Mouse (Mus musculus): Measurements from ENCODE around the gene Kmt2d. TPM values are rescaled to one million over a fixed set of nuclear protein-coding genes. Genes with fewer than 3 reads are reported as not detected.

The Kmt2d gene
- polyA plus RNA-seq, 1 experiment: 267 TPM

- whole genome bisulfite sequencing: 21% methylated on average over 3 of the region's 3 CpGs
- no peak overlapping the region for H3K4me3 ChIP-seq (ENCODE audit: insufficient read depth, low read depth, low read length)
- no peak for TF ChIP-seq POLR2A (IDR thresholded peaks at IDR 0.05; ENCODE audit: insufficient read depth, low read depth, low read length)
- TF ChIP-seq CTCF (IDR thresholded peaks at IDR 0.05; ENCODE audit: insufficient read depth, low read depth, low read length): no peak
- no peak overlapping the region for H3K27ac ChIP-seq (ENCODE audit: insufficient read depth, low read depth, low read length)
- no peaks in the 10 kb centered on the region for H3K4me1 ChIP-seq (ENCODE audit: control insufficient read depth, insufficient read depth, low read length)
Measured at GRCm38 (mm10) chr15:98877331-98877730, 6.3 kb upstream of the Kmt2d start.

GRCm38 (mm10) chr15:98871916-98872888, 1.2 kb upstream of the Kmt2d start:
- Histone ChIP-seq H3K4me3 (ENCODE audit: insufficient read depth, low read depth, low read length) (peak overlapping the region; percentile 96), H3K27ac (ENCODE audit: insufficient read depth, low read depth, low read length) (peak overlapping the region; percentile 100), H3K4me1 (ENCODE audit: control insufficient read depth, insufficient read depth, low read length) (peaks cover 17% of the 10 kb centered on the region)
- TF ChIP-seq CTCF (IDR thresholded peaks at IDR 0.05; ENCODE audit: insufficient read depth, low read depth, low read length) (peak; percentile 44; the same call in 1 of the 2 replicates), POLR2A (IDR thresholded peaks at IDR 0.05; ENCODE audit: insufficient read depth, low read depth, low read length) (0 out of 2 replicates have a peak, but pooled peaks have one; percentile 49)
- under 1% methylated on average over 51 of the region's 51 CpGs for WGBS

DNA sequence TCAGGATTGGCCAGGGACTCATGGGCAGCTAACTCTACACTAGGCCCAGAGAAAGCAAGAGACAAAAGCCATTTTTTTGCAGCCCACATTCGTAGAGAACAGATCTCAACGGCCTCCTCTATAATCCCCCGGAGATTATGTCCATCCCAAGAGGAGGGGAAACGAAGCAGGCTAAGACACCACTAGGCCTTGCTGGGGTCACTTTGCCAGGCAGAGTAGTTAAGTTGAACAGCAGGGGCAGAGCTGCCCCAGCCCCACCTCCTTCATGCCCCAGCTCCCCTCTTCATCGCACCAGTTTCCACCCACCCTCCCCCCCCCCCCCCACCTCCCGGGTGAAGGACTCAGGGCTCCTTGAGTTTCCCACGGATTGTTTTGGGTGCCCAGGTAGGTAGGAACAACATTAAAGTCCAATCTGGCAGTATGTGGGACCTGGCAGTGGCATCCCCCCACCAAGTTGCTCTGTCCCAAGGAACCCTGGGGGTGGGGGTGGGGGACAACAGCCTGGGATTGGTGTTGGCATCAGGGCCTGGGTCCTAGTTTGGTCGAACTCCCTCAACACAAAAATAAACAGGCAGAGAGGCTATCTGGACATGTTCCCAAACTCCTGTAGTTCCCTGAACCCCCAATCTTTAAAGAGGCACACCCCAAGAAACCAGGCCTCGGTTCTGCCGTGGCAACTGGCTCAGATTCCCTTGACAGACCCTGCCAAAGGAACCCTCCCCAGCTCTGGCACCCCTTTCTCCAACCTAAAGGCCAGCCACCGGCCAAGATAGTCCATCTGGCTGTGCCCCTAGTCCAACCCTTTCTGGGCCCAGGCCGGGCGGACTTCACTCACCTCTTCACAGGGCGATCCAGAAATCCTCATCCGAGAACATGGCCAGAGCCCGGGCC, 580 bp downstream of the Kmt2d start:
- TF ChIP-seq CTCF (IDR thresholded peaks at IDR 0.05; ENCODE audit: insufficient read depth, low read depth, low read length) (no peak), POLR2A (IDR thresholded peaks at IDR 0.05; ENCODE audit: insufficient read depth, low read depth, low read length) (no peak)
- Histone ChIP-seq H3K4me3 (ENCODE audit: insufficient read depth, low read depth, low read length) (peak overlapping the region; percentile 96), H3K27ac (ENCODE audit: insufficient read depth, low read depth, low read length) (peak overlapping the region; percentile 42; the same call in 1 of the 2 replicates), H3K4me1 (ENCODE audit: control insufficient read depth, insufficient read depth, low read length) (peaks cover 18% of the 10 kb centered on the region)
- WGBS: under 1% methylated on average over 16 of the region's 16 CpGs

GRCm38 (mm10) chr15:98869342-98870178, 1.4 kb downstream of the Kmt2d start:
- TF ChIP-seq CTCF (IDR thresholded peaks at IDR 0.05; ENCODE audit: insufficient read depth, low read depth, low read length): no peak
- no peak for TF ChIP-seq POLR2A (IDR thresholded peaks at IDR 0.05; ENCODE audit: insufficient read depth, low read depth, low read length)
- H3K27ac ChIP-seq (ENCODE audit: insufficient read depth, low read depth, low read length): no peak overlapping the region
- WGBS: under 1% methylated on average over 8 of the region's 8 CpGs
- H3K4me3 ChIP-seq (ENCODE audit: insufficient read depth, low read depth, low read length): peak overlapping the region; percentile 96
- peaks cover 18% of the 10 kb centered on the region for H3K4me1 ChIP-seq (ENCODE audit: control insufficient read depth, insufficient read depth, low read length)

GRCm38 (mm10) chr15:98868346-98869063, 2.5 kb downstream of the Kmt2d start:
- no peak overlapping the region for H3K27ac ChIP-seq (ENCODE audit: insufficient read depth, low read depth, low read length)
- peak overlapping the region; percentile 22 for H3K4me3 ChIP-seq (ENCODE audit: insufficient read depth, low read depth, low read length)
- 12% methylated on average over 11 of the region's 11 CpGs for WGBS
- peaks cover 18% of the 10 kb centered on the region for H3K4me1 ChIP-seq (ENCODE audit: control insufficient read depth, insufficient read depth, low read length)
- TF ChIP-seq POLR2A (IDR thresholded peaks at IDR 0.05; ENCODE audit: insufficient read depth, low read depth, low read length): no peak
- no peak for TF ChIP-seq CTCF (IDR thresholded peaks at IDR 0.05; ENCODE audit: insufficient read depth, low read depth, low read length)

DNA sequence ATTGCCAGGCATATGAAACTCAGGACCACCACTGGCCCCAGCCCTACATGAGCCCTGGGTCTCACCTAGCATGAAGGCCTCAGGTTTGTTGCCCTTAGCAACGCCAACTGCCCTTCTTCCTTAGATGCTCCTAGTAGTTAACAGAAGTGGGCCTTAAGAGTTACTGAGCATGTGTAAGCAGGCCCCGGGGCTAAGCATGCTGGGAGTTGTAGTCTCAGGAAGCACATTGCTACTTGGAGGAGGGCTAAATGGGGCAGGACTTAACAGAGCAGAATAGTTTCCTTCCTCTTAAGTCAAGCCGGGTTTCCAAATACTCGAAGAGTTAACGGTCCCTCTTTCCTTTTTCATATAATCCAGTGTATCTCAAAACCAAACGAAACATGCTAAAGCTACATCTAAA, 3.7 kb downstream of the Kmt2d start:
- H3K4me3 ChIP-seq (ENCODE audit: insufficient read depth, low read depth, low read length): no peak overlapping the region
- TF ChIP-seq POLR2A (IDR thresholded peaks at IDR 0.05; ENCODE audit: insufficient read depth, low read depth, low read length) (no peak), CTCF (IDR thresholded peaks at IDR 0.05; ENCODE audit: insufficient read depth, low read depth, low read length) (no peak)
- WGBS: 26% methylated on average over 6 of the region's 6 CpGs
- H3K27ac ChIP-seq (ENCODE audit: insufficient read depth, low read depth, low read length): no peak overlapping the region
- H3K4me1 ChIP-seq (ENCODE audit: control insufficient read depth, insufficient read depth, low read length): peaks cover 18% of the 10 kb centered on the region

DNA sequence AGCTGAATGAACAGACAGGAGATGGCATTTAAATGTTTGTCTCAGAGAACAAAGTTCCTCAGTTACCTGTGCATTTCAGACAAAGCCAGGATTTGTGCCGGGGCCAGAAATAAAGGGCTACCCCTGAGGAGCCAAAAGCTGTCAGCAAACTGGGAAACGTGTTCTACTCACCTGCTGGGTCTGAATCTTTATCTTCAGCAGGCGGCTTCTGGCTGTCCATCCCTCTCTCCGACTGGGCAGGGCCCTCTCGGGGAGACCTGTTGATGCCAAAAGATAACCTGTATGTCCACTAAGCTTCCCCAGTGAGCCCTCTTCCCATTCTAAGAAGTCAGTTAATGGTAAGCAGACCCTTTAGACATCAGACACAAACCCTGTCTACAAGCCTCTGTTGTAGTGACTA, 4.5 kb downstream of the Kmt2d start:
- Histone ChIP-seq H3K4me3 (ENCODE audit: insufficient read depth, low read depth, low read length) (no peak overlapping the region), H3K27ac (ENCODE audit: insufficient read depth, low read depth, low read length) (no peak overlapping the region), H3K4me1 (ENCODE audit: control insufficient read depth, insufficient read depth, low read length) (peaks cover 18% of the 10 kb centered on the region)
- TF ChIP-seq POLR2A (IDR thresholded peaks at IDR 0.05; ENCODE audit: insufficient read depth, low read depth, low read length): no peak
- TF ChIP-seq CTCF (IDR thresholded peaks at IDR 0.05; ENCODE audit: insufficient read depth, low read depth, low read length): no peak
- 76% methylated on average over 5 of the region's 5 CpGs for WGBS
